Mouse (Mus musculus): ENCODE data around the gene Ddx4. TPM values are rescaled to one million over a fixed set of nuclear protein-coding genes. Genes with fewer than 3 reads are reported as not detected.

Ddx4 gene
- polyA plus RNA-seq, 1 experiment from 2014 or later = 0.41 TPM

Other genes starting within 250 kb of the Ddx4 start
- 28.1 and 36.9 TPM in 2 replicates for gene Il6st, start 188.4 kb downstream of the Ddx4 start, polyA plus RNA-seq (2015; fragmentation: Nextera tagmentation; extraction: Ambion mirVana)
- 0.25 and 0.32 TPM in 2 replicates for gene Il31ra, start 58.1 kb downstream of the Ddx4 start, polyA plus RNA-seq (2015; fragmentation: Nextera tagmentation; extraction: Ambion mirVana)
- 17.7 and 20.9 TPM in 2 replicates for gene Slc38a9, start 8.3 kb upstream of the Ddx4 start, polyA plus RNA-seq (2015; fragmentation: Nextera tagmentation; extraction: Ambion mirVana)
- gene Plpp1, start 148.3 kb upstream of the Ddx4 start, polyA plus RNA-seq (2015; fragmentation: Nextera tagmentation; extraction: Ambion mirVana) = 46.9 and 51.8 TPM in 2 replicates